Mouse (Mus musculus) heart, embryonic 10.5 days (tissue): ENCODE data around the gene Mettl21e. TPM values are rescaled to one million over a fixed set of nuclear protein-coding genes. Genes with fewer than 3 reads are reported as not detected.

Experiments used
- DNase-seq: peaks from one replicate; pipeline ENCODE4 v3.0.0-alpha.2; 2017; ENCODE audit warnings: low spot score
- H3K27ac ChIP-seq: fragments of 300-500 bp; sonication (generic); 2 replicates; pipeline ENCODE4 v1.5.1; 2016; ENCODE audit warnings: mild to moderate bottlenecking
- H3K27me3 ChIP-seq: fragments of 300-500 bp; sonication (generic); 2 replicates; pipeline ENCODE4 v1.6.1; 2016; ENCODE audit warnings: mild to moderate bottlenecking; ENCODE audit not compliant: poor library complexity, insufficient read depth, severe bottlenecking
- H3K36me3 ChIP-seq: fragments of 300-500 bp; sonication (generic); 2 replicates; pipeline ENCODE4 v1.6.1; 2016; ENCODE audit warnings: mild to moderate bottlenecking, moderate library complexity
- H3K4me1 ChIP-seq: fragments of 300-500 bp; sonication (generic); 2 replicates; pipeline ENCODE4 v1.6.1; 2016; ENCODE audit warnings: mild to moderate bottlenecking
- H3K4me3 ChIP-seq: fragments of 300-500 bp; sonication (generic); 2 replicates; pipeline ENCODE4 v1.5.1; 2016; ENCODE audit warnings: mild to moderate bottlenecking, moderate library complexity
- H3K9me3 ChIP-seq: fragments of 300-500 bp; sonication (generic); 2 replicates; pipeline ENCODE4 v1.6.1; 2016; ENCODE audit warnings: mild to moderate bottlenecking, moderate library complexity
- WGBS: fragments of 180-500 bp; shearing (Covaris S2); methylation state at CpG from one replicate; pipeline ENCODE4 v1.1.7; 2016; 5-methylcytosine and 5-hydroxymethylcytosine counted together
- polyA plus RNA-seq: library from polyadenylated mRNA; unstranded; fragments of >200 nt; fragmentation: Nextera tagmentation; extraction: Ambion mirVana; gene quantifications from 2 replicates; pipeline ENCODE4 v1.2.1, GENCODE M21; 2016

Mettl21e gene
- polyA plus RNA-seq, 1 experiment from 2014 or later, result not detected

GRCm38 (mm10) chr1:44178086-44178485, 40.7 kb downstream of the Mettl21e start:
- no peak overlapping the region for H3K4me3 ChIP-seq
- 93% methylated on average over 5 of the region's 5 CpGs for WGBS

GRCm38 (mm10) chr1:44173903-44174302, 44.9 kb downstream of the Mettl21e start:
- Histone ChIP-seq H3K27ac (no peak overlapping the region), H3K4me1 (no peaks in the 10 kb centered on the region), H3K4me3 (no peak overlapping the region), H3K9me3 (peaks cover 3% of the 10 kb centered on the region; the same call in 1 of the 2 replicates), H3K36me3 (peaks cover 84% of the 10 kb centered on the region), H3K27me3 (no peaks in the 10 kb centered on the region)
- 88% methylated on average over 8 of the region's 8 CpGs for WGBS
- peak; percentile 45 for DNase-seq

More at GRCm38 (mm10) chr1:44178086-44178485, 40.7 kb downstream of the Mettl21e start:
- H3K4me1 ChIP-seq, result no peaks in the 10 kb centered on the region
- H3K36me3 ChIP-seq, result peaks cover 70% of the 10 kb centered on the region
- no peak overlapping the region for H3K27ac ChIP-seq
- DNase-seq, result peak; percentile 66
- no peaks in the 10 kb centered on the region for H3K9me3 ChIP-seq
- H3K27me3 ChIP-seq, result no peaks in the 10 kb centered on the region

GRCm38 (mm10) chr1:44172656-44173055, 46.1 kb downstream of the Mettl21e start:
- H3K27ac ChIP-seq, result no peak overlapping the region
- no peaks in the 10 kb centered on the region for H3K4me1 ChIP-seq
- peak; percentile 51 for DNase-seq
- H3K27me3 ChIP-seq, result no peaks in the 10 kb centered on the region
- H3K4me3 ChIP-seq, result no peak overlapping the region
- 95% methylated on average over 4 of the region's 4 CpGs for WGBS
- H3K36me3 ChIP-seq, result peaks cover 85% of the 10 kb centered on the region
- H3K9me3 ChIP-seq, result peaks cover 3% of the 10 kb centered on the region; the same call in 1 of the 2 replicates

GRCm38 (mm10) chr1:44167859-44168383, 50.8 kb downstream of the Mettl21e start:
- Histone ChIP-seq H3K36me3 (peaks cover 76% of the 10 kb centered on the region), H3K27me3 (no peaks in the 10 kb centered on the region), H3K4me3 (no peak overlapping the region), H3K27ac (no peak overlapping the region), H3K4me1 (no peaks in the 10 kb centered on the region), H3K9me3 (peaks cover 3% of the 10 kb centered on the region; the same call in 1 of the 2 replicates)
- WGBS, result 94% methylated on average over 3 of the region's 3 CpGs
- peak; percentile 10 for DNase-seq

GRCm38 (mm10) chr1:44162389-44162788, 56.4 kb downstream of the Mettl21e start:
- H3K9me3 ChIP-seq, result no peaks in the 10 kb centered on the region
- 90% methylated on average over 5 of the region's 5 CpGs for WGBS
- H3K36me3 ChIP-seq, result peaks cover 74% of the 10 kb centered on the region
- no peak overlapping the region for H3K4me3 ChIP-seq
- no peak overlapping the region for H3K27ac ChIP-seq
- H3K4me1 ChIP-seq, result no peaks in the 10 kb centered on the region
- DNase-seq, result no peak
- H3K27me3 ChIP-seq, result no peaks in the 10 kb centered on the region

GRCm38 (mm10) chr1:44161818-44162217, 56.9 kb downstream of the Mettl21e start:
- Histone ChIP-seq H3K27me3 (no peaks in the 10 kb centered on the region), H3K4me1 (no peaks in the 10 kb centered on the region), H3K9me3 (no peaks in the 10 kb centered on the region), H3K4me3 (no peak overlapping the region), H3K27ac (no peak overlapping the region), H3K36me3 (peaks cover 68% of the 10 kb centered on the region)
- WGBS, result 92% methylated on average over 6 of the region's 6 CpGs
- no peak for DNase-seq

- Histone ChIP-seq H3K9me3 (no peaks in the 10 kb centered on the region), H3K4me1 (no peaks in the 10 kb centered on the region), H3K27me3 (no peaks in the 10 kb centered on the region), H3K27ac (no peak overlapping the region), H3K36me3 (peaks cover 49% of the 10 kb centered on the region), H3K4me3 (no peak overlapping the region)
- WGBS, result 91% methylated on average over 6 of the region's 6 CpGs
- DNase-seq, result no peak
Measured at GRCm38 (mm10) chr1:44158317-44158716, 60.4 kb downstream of the Mettl21e start.

- no peak overlapping the region for H3K27ac ChIP-seq
- 94% methylated on average over 4 of the region's 4 CpGs for WGBS
- DNase-seq, result no peak
- no peaks in the 10 kb centered on the region for H3K27me3 ChIP-seq
- H3K9me3 ChIP-seq, result no peaks in the 10 kb centered on the region
- H3K4me3 ChIP-seq, result no peak overlapping the region
- peaks cover 24% of the 10 kb centered on the region for H3K36me3 ChIP-seq
- no peaks in the 10 kb centered on the region for H3K4me1 ChIP-seq
Measured at GRCm38 (mm10) chr1:44155287-44155686, 63.5 kb downstream of the Mettl21e start.

Other genes starting within 250 kb of the Mettl21e start
- gene Mettl21c, start 198.9 kb downstream of the Mettl21e start, polyA plus RNA-seq, result 0.15 and 0.23 TPM in 2 replicates
- gene Gm8251, start 157.0 kb downstream of the Mettl21e start, polyA plus RNA-seq, result 0.02 and 0.05 TPM in 2 replicates
- gene Tex30, start 116.5 kb downstream of the Mettl21e start, polyA plus RNA-seq, result 80.2 and 106 TPM in 2 replicates
- 57.3 and 59.0 TPM in 2 replicates for gene Kdelc1, start 100.2 kb downstream of the Mettl21e start, polyA plus RNA-seq
- 15.2 and 16.1 TPM in 2 replicates for gene Bivm, start 100.0 kb downstream of the Mettl21e start, polyA plus RNA-seq
- gene Ercc5, start 71.2 kb downstream of the Mettl21e start, polyA plus RNA-seq, result 14.4 and 15.0 TPM in 2 replicates